Mouse (Mus musculus): Measurements from ENCODE around the gene Uncx. TPM values are rescaled to one million over a fixed set of nuclear protein-coding genes. Genes with fewer than 3 reads are reported as not detected.
A peak's percentile ranks its signal among the peaks of the same experiment; 100 is the strongest.

The Uncx gene
- total and polyA plus RNA-seq, 3 experiments = not detected

GRCm38 (mm10) chr5:139558468-139558804 is 15.1 kb downstream of the Uncx start:
- no peaks in the 10 kb centered on the region for H3K36me3 ChIP-seq (replicated peaks in 1 of 2; ENCODE audit: control insufficient read depth in 1 of 2, insufficient read depth in 1 of 2, low read length in 1 of 2)
- no peak overlapping the region for H3K4me2 ChIP-seq (ENCODE audit: insufficient read depth, low read depth, poor library complexity, severe bottlenecking)

GRCm38 (mm10) chr5:139558917-139559660 is 15.8 kb downstream of the Uncx start:
- Histone ChIP-seq H3K27ac (ENCODE audit: insufficient read depth, low read depth) (no peak overlapping the region), H3K4me1 (ENCODE audit: control insufficient read depth in 1 of 2, insufficient read depth in 2 of 2) (peaks cover 0 to 16% of the 10 kb centered on the region in 2 experiments; a peak in 2 of 4 replicates), H3K4me3 (replicated peaks in 1 of 3; ENCODE audit: low read depth in 2 of 3, low read length in 2 of 3, poor library complexity in 1 of 3) (no peak overlapping the region), H3K4me2 (ENCODE audit: insufficient read depth, low read depth, poor library complexity, severe bottlenecking) (no peak overlapping the region), H3K9me3 (replicated peaks; ENCODE audit: low read length) (no peaks in the 10 kb centered on the region), H3K36me3 (replicated peaks in 1 of 2; ENCODE audit: control insufficient read depth in 1 of 2, insufficient read depth in 1 of 2, low read length in 1 of 2) (no peaks in the 10 kb centered on the region), H3K9ac (ENCODE audit: insufficient read depth, low read depth) (no peak overlapping the region), H3K79me2 (replicated peaks; ENCODE audit: control insufficient read depth, extremely low read depth, insufficient read depth, poor library complexity, severe bottlenecking) (no peaks in the 10 kb centered on the region), H3K27me3 (replicated peaks) (peaks cover 8% of the 10 kb centered on the region)
- TF ChIP-seq NELFE (IDR thresholded peaks at IDR 0.05; ENCODE audit: low read depth, low read length) (no peak), PAX5 (IDR thresholded peaks at IDR 0.05; ENCODE audit: low read length) (no peak), SIN3A (IDR thresholded peaks at IDR 0.05; ENCODE audit: low read length) (no peak), POLR2AphosphoS2 (IDR thresholded peaks at IDR 0.05; ENCODE audit: low read depth, low read length) (no peak), MYC (IDR thresholded peaks at IDR 0.05; ENCODE audit: low read depth, low read length) (no peak)
- dilution Hi-C loops (cut with MboI; ENCODE audit: extremely low pct_ligation_motif_present, extremely low pct_unique_long_range_greater_than_20kb, low sequenced_read_pairs) = no loop called here
- in situ Hi-C loops (cut with MboI; ENCODE audit: low pct_ligation_motif_present, low pct_unique_long_range_greater_than_20kb, low sequenced_read_pairs) = no loop called here
- DNase-seq (ENCODE audit: extremely low read depth) = no peak

More at GRCm38 (mm10) chr5:139558468-139558804, 15.1 kb downstream of the Uncx start:
- Histone ChIP-seq H3K27ac (ENCODE audit: insufficient read depth, low read depth) (no peak overlapping the region), H3K4me3 (replicated peaks in 1 of 3; ENCODE audit: low read depth in 2 of 3, low read length in 2 of 3, poor library complexity in 1 of 3) (no peak overlapping the region), H3K27me3 (replicated peaks) (peaks cover 8% of the 10 kb centered on the region), H3K9ac (ENCODE audit: insufficient read depth, low read depth) (no peak overlapping the region), H3K9me3 (replicated peaks; ENCODE audit: low read length) (no peaks in the 10 kb centered on the region), H3K79me2 (replicated peaks; ENCODE audit: control insufficient read depth, extremely low read depth, insufficient read depth, poor library complexity, severe bottlenecking) (no peaks in the 10 kb centered on the region), H3K4me1 (ENCODE audit: control insufficient read depth in 1 of 2, insufficient read depth in 2 of 2) (peaks cover 0 to 13% of the 10 kb centered on the region in 2 experiments; a peak in 2 of 4 replicates)
- TF ChIP-seq ZNF384 (IDR thresholded peaks at IDR 0.05; ENCODE audit: low read depth, low read length) = peak; percentile 30; the same call in 1 of the 2 replicates
- no peak for TF ChIP-seq MXI1 (IDR thresholded peaks at IDR 0.05; ENCODE audit: low read depth, low read length)
- no peak for TF ChIP-seq POLR2A (IDR thresholded peaks at IDR 0.05; ENCODE audit: low read depth, low read length)
- no peak for TF ChIP-seq SMC3 (IDR thresholded peaks at IDR 0.05; ENCODE audit: low read depth, low read length)
- TF ChIP-seq SIN3A (IDR thresholded peaks at IDR 0.05; ENCODE audit: low read length) = no peak
- no peak for TF ChIP-seq MAZ (IDR thresholded peaks at IDR 0.05; ENCODE audit: low read depth, low read length)
- TF ChIP-seq USF2 (conservative IDR thresholded peaks at IDR 0.05; ENCODE audit: low read depth, low read length) = no peak
- dilution Hi-C loops (cut with MboI; ENCODE audit: extremely low pct_ligation_motif_present, extremely low pct_unique_long_range_greater_than_20kb, low sequenced_read_pairs) (no loop called here), in situ Hi-C loops (cut with MboI; ENCODE audit: low pct_ligation_motif_present, low pct_unique_long_range_greater_than_20kb, low sequenced_read_pairs) (no loop called here)
- no peak for DNase-seq (ENCODE audit: extremely low read depth)

- DNase-seq (ENCODE audit: extremely low read depth) = no peak
- Histone ChIP-seq H3K27ac (ENCODE audit: insufficient read depth, low read depth) (no peak overlapping the region), H3K9me3 (replicated peaks; ENCODE audit: low read length) (peaks cover 3% of the 10 kb centered on the region), H3K4me2 (ENCODE audit: insufficient read depth, low read depth, poor library complexity, severe bottlenecking) (no peak overlapping the region), H3K4me3 (replicated peaks in 1 of 3; ENCODE audit: low read depth in 2 of 3, low read length in 2 of 3, poor library complexity in 1 of 3) (no peak overlapping the region), H3K27me3 (replicated peaks) (peaks cover 7% of the 10 kb centered on the region), H3K4me1 (ENCODE audit: control insufficient read depth in 1 of 2, insufficient read depth in 2 of 2) (peaks cover 2 to 23% of the 10 kb centered on the region in 2 experiments; a peak in 3 of 4 replicates), H3K36me3 (replicated peaks in 1 of 2; ENCODE audit: control insufficient read depth in 1 of 2, insufficient read depth in 1 of 2, low read length in 1 of 2) (no peaks in the 10 kb centered on the region), H3K9ac (ENCODE audit: insufficient read depth, low read depth) (no peak overlapping the region), H3K79me2 (replicated peaks; ENCODE audit: control insufficient read depth, extremely low read depth, insufficient read depth, poor library complexity, severe bottlenecking) (no peaks in the 10 kb centered on the region)
- in situ Hi-C loops (cut with MboI; ENCODE audit: low pct_ligation_motif_present, low pct_unique_long_range_greater_than_20kb, low sequenced_read_pairs) (no loop called here), dilution Hi-C loops (cut with MboI; ENCODE audit: extremely low pct_ligation_motif_present, extremely low pct_unique_long_range_greater_than_20kb, low sequenced_read_pairs) (no loop called here)
- no peak for TF ChIP-seq PAX5 (IDR thresholded peaks at IDR 0.05; ENCODE audit: low read length)
- TF ChIP-seq ETS1 (conservative IDR thresholded peaks at IDR 0.05; ENCODE audit: low read depth, low read length) = no peak
- no peak for TF ChIP-seq EP300 (IDR thresholded peaks at IDR 0.05; ENCODE audit: low read length)
Observed at GRCm38 (mm10) chr5:139559782-139560181, 16.5 kb downstream of the Uncx start.

All from CH12.LX (cell line).